Mouse (Mus musculus) limb, embryonic 13.5 days (tissue): ENCODE data around the gene Golm1. TPM values are rescaled to one million over a fixed set of nuclear protein-coding genes. Genes with fewer than 3 reads are reported as not detected.

ENCODE experiments used
- polyA plus RNA-seq: library from polyadenylated mRNA; unstranded; fragments of >200 nt; fragmentation: Nextera tagmentation; extraction: Ambion mirVana; gene quantifications from 2 replicates; pipeline ENCODE4 v1.2.1, GENCODE M21; 2015

The Golm1 gene
- polyA plus RNA-seq, 1 experiment from 2014 or later = 50.7 TPM

Other genes starting within 250 kb of the Golm1 start
- 12.1 and 12.4 TPM in 2 replicates for gene Agtpbp1, start 90.6 kb downstream of the Golm1 start, polyA plus RNA-seq
- gene Naa35, start 90.6 kb downstream of the Golm1 start, polyA plus RNA-seq = 116 and 120 TPM in 2 replicates
- gene 4921517D22Rik, start 18.3 kb upstream of the Golm1 start, polyA plus RNA-seq = not detected in 2 replicates
- not detected in 2 replicates for gene Spata31d1a, start 34.5 kb upstream of the Golm1 start, polyA plus RNA-seq
- gene Spata31d1b, start 36.5 kb upstream of the Golm1 start, polyA plus RNA-seq = not detected in 2 replicates
- gene Spata31d1d, start 55.9 kb upstream of the Golm1 start, polyA plus RNA-seq = not detected in 2 replicates
- 0.06 TPM in 1 of 2 replicates, not detected in the other for gene 1700014D04Rik, start 70.9 kb upstream of the Golm1 start, polyA plus RNA-seq
- gene Isca1, start 94.0 kb upstream of the Golm1 start, polyA plus RNA-seq = 111 and 116 TPM in 2 replicates
- not detected in 2 replicates for gene Gm49354, start 106.4 kb upstream of the Golm1 start, polyA plus RNA-seq
- 56.4 and 57.4 TPM in 2 replicates for gene Tut7, start 147.3 kb upstream of the Golm1 start, polyA plus RNA-seq